Mouse (Mus musculus) lung, postnatal 0 days (tissue): Measurements from ENCODE around the gene Gm20479.

Source experiments
- CTCF ChIP-seq: IDR thresholded peaks from 2 replicates; pipeline ENCODE4 v1.5.1; 2016; ENCODE audit warnings: antibody characterized with exemption, mild to moderate bottlenecking
- EP300 ChIP-seq: IDR thresholded peaks from 2 replicates; pipeline ENCODE4 v1.6.1; 2016; ENCODE audit warnings: antibody characterized with exemption, mild to moderate bottlenecking, control low read depth

- no peak for TF ChIP-seq CTCF
- TF ChIP-seq EP300 = no peak
Measured at GRCm38 (mm10) chr7:27361283-27361946, 4.2 kb upstream of the Gm20479 start.
